Mouse (Mus musculus) stomach, postnatal 0 days (tissue): ENCODE results near the gene Ppp1r12c.

ENCODE experiments used
- CTCF ChIP-seq: IDR thresholded peaks from 2 replicates; pipeline ENCODE4 v1.5.1; 2016; ENCODE audit warnings: antibody characterized with exemption, low read depth, mild to moderate bottlenecking, moderate library complexity
- EP300 ChIP-seq: optimal IDR thresholded peaks from 2 replicates; pipeline ENCODE3; 2016; ENCODE audit warnings: antibody characterized with exemption

- TF ChIP-seq CTCF: no peak
- TF ChIP-seq EP300: no peak
Measured at GRCm38 (mm10) chr7:4501558-4502397, at the start of gene Ppp1r12c.
